Mouse (Mus musculus): ENCODE results near the gene 4930432M17Rik. TPM values are rescaled to one million over a fixed set of nuclear protein-coding genes. Genes with fewer than 3 reads are reported as not detected.

The 4930432M17Rik gene
- polyA plus RNA-seq, 1 experiment from 2014 or later, result not detected

Other genes with a start within 250 kb of the 4930432M17Rik start
- gene Cnn3, start 244.3 kb upstream of the 4930432M17Rik start, polyA plus RNA-seq (2015; fragmentation: Nextera tagmentation; extraction: Ambion mirVana), result 435 and 448 TPM in 2 replicates
- gene Slc44a3, start 138.4 kb upstream of the 4930432M17Rik start, polyA plus RNA-seq (2015; fragmentation: Nextera tagmentation; extraction: Ambion mirVana), result 0.68 and 1.2 TPM in 2 replicates
- gene F3, start 52.8 kb downstream of the 4930432M17Rik start, polyA plus RNA-seq (2015; fragmentation: Nextera tagmentation; extraction: Ambion mirVana), result 3.6 and 5.5 TPM in 2 replicates
- gene Abcd3, start 144.5 kb downstream of the 4930432M17Rik start, polyA plus RNA-seq (2015; fragmentation: Nextera tagmentation; extraction: Ambion mirVana), result 25.5 and 29.7 TPM in 2 replicates

Data from thymus, postnatal 0 days (tissue).